Mouse (Mus musculus) brain, embryonic 14.5 days (tissue): ENCODE data around the gene Nrxn3.

ENCODE experiments used
- CTCF ChIP-seq: fragments of 200-500 bp; IDR thresholded peaks from 2 replicates; pipeline ENCODE4 v1.5.1; 2012; ENCODE audit warnings: inconsistent platforms, mild to moderate bottlenecking, moderate library complexity, borderline replicate concordance; ENCODE audit not compliant: insufficient read depth, insufficient read length; ENCODE audit errors: extremely low read depth
- POLR2A ChIP-seq: fragments of 200-500 bp; IDR thresholded peaks from 2 replicates; pipeline ENCODE4 v1.6.1; 2012; ENCODE audit warnings: mild to moderate bottlenecking, inconsistent platforms, borderline replicate concordance; ENCODE audit not compliant: poor library complexity, insufficient read depth, insufficient read length, severe bottlenecking; ENCODE audit errors: extremely low read depth

DNA sequence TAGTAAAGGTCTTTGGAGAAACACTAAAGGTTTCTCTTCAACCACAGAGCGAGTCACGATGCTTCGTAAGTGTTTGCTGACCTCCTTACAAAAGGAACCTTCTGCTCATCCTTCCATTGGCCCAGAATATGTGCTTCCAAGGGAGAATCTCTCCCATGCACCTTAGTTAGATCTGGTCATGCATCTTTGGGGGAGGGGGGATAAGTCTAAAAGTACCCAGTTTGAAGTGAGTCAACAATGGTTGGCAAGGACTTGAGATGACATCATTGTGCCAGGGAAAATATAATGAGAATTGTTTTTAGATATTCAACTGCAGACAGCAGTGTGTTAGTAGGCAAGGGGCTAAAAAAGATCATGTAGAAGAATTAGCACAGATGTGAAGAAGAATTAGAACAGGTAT lies 1437.2 kb downstream of the Nrxn3 start:
- no peak for TF ChIP-seq CTCF
- no peak for TF ChIP-seq POLR2A
